Mouse (Mus musculus): ENCODE results near the gene Smim15.

DNA sequence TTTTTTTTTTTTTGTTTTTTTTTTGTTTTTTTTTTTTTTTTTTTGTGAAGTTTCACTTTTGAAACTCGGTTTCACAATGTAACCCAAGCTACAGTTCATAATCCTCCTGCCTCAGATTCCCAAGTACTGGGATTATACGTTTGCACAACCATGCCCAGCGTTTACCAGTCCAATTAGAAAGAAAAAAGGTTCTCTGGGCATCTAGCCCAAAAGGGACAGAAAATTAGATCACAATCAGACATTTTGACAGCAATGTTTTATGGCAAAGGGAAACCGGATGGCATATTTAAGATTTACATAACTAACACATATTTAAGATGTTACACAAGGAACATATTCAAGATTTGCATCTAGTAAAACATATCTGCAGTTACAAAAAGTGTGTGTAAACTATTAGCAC, 36.4 kb upstream of the Smim15 start:
- TF ChIP-seq CTCF (IDR thresholded peaks at IDR 0.05; ENCODE audit: low read depth, low read length) (no peak), POLR2A (IDR thresholded peaks at IDR 0.05; ENCODE audit: borderline replicate concordance, low read depth, low read length) (no peak)
